Mouse (Mus musculus) megakaryocyte, embryonic 14.5 days (primary cell): ENCODE measurements around the gene Tango2.

ENCODE experiments used
- FLI1 ChIP-seq: IDR thresholded peaks from 2 replicates; pipeline ENCODE4 v1.6.1; 2012; ENCODE audit warnings: low read length, inconsistent platforms, mixed read lengths
- GATA1 ChIP-seq: IDR thresholded peaks from 3 replicates; pipeline ENCODE4 v1.6.1; 2012; ENCODE audit warnings: mixed read lengths, low read length, inconsistent platforms, borderline replicate concordance

- TF ChIP-seq GATA1 (no peak), FLI1 (no peak)
Observed at GRCm38 (mm10) chr16:18391728-18392127, 43.8 kb upstream of the Tango2 start.
